Mouse (Mus musculus) monocyte, adult 2 months (primary cell): ENCODE data around the gene Smyd3.

Source experiments
- DNase-seq, 2 experiments: peaks; one replicate each; pipeline ENCODE4 v3.0.0; 2022; ENCODE audit warnings: low spot score in 2 of 2, low read depth in 1 of 2

Gene Smyd3

GRCm38 (mm10) chr1:179073846-179074245 is 444.0 kb downstream of the Smyd3 start:
- DNase-seq, result no peak

- no peak for DNase-seq
Measured at GRCm38 (mm10) chr1:179072935-179073654, 444.7 kb downstream of the Smyd3 start.

GRCm38 (mm10) chr1:179072406-179072805 is 445.4 kb downstream of the Smyd3 start:
- no peak for DNase-seq

- DNase-seq, result no peak
Measured at GRCm38 (mm10) chr1:179068990-179069389, 448.9 kb downstream of the Smyd3 start.

- DNase-seq, result no peak
Measured at GRCm38 (mm10) chr1:179065294-179065601, 452.6 kb downstream of the Smyd3 start.

- no peak for DNase-seq
Measured at GRCm38 (mm10) chr1:179064601-179065293, 453.1 kb downstream of the Smyd3 start.

GRCm38 (mm10) chr1:179061759-179062168 is 456.1 kb downstream of the Smyd3 start:
- no peak for DNase-seq

- DNase-seq, result no peak
Measured at GRCm38 (mm10) chr1:179061053-179061452, 456.8 kb downstream of the Smyd3 start.

- DNase-seq, result no peak
Measured at GRCm38 (mm10) chr1:179060113-179060955, 457.5 kb downstream of the Smyd3 start.

- no peak for DNase-seq
Measured at GRCm38 (mm10) chr1:179059286-179060112, 458.3 kb downstream of the Smyd3 start.

- DNase-seq, result no peak
Measured at GRCm38 (mm10) chr1:179058675-179059074, 459.2 kb downstream of the Smyd3 start.

GRCm38 (mm10) chr1:179055760-179056159 is 462.1 kb downstream of the Smyd3 start:
- DNase-seq, result no peak

GRCm38 (mm10) chr1:179054385-179055116 is 463.3 kb downstream of the Smyd3 start:
- DNase-seq, result no peak

GRCm38 (mm10) chr1:179052545-179053180 is 465.2 kb downstream of the Smyd3 start:
- no peak for DNase-seq

- no peak for DNase-seq
Measured at GRCm38 (mm10) chr1:179047931-179048596, 469.8 kb downstream of the Smyd3 start.

GRCm38 (mm10) chr1:179045856-179046714 is 471.8 kb downstream of the Smyd3 start:
- DNase-seq, result peak in 1 of 2 experiments; percentile 50

- DNase-seq, result no peak
Measured at GRCm38 (mm10) chr1:179044165-179044564, 473.7 kb downstream of the Smyd3 start.

GRCm38 (mm10) chr1:179043644-179044043 is 474.2 kb downstream of the Smyd3 start:
- no peak for DNase-seq
